In genomic region chr2:61635099-61635498, GRCm38 (mm10) we compare ENCODE assay signal across 25 mouse cellular contexts.
"Had no signal": no experiment of that assay in that cellular context is flagged by ENCODE, and none has a peak within 500 bp of the region (broad histone marks: within the 10 kb centered on the region; RNA-seq: fewer than 3 reads in every experiment).

No protein-coding gene starts in this region.

- H3K4me3 ChIP-seq: embryonic facial prominence, embryonic 10.5 days; embryonic facial prominence, embryonic 12.5 days; embryonic facial prominence, embryonic 13.5 days; embryonic facial prominence, embryonic 15.5 days; erythroblast, embryonic 14.5 days; forebrain, embryonic 10.5 days; forebrain, embryonic 12.5 days; forebrain, embryonic 13.5 days; forebrain, embryonic 15.5 days; gastrocnemius, adult 2 months; heart, adult 2 months; heart, embryonic 10.5 days had no signal

- H3K9ac ChIP-seq: embryonic facial prominence, embryonic 12.5 days; embryonic facial prominence, embryonic 13.5 days; embryonic facial prominence, embryonic 15.5 days; forebrain, embryonic 12.5 days; forebrain, embryonic 13.5 days; forebrain, embryonic 15.5 days; forebrain, postnatal 0 days had no signal

- H3K4me2 ChIP-seq: embryonic facial prominence, embryonic 12.5 days; embryonic facial prominence, embryonic 13.5 days; embryonic facial prominence, embryonic 15.5 days; forebrain, embryonic 12.5 days; forebrain, embryonic 13.5 days; forebrain, embryonic 15.5 days; heart, embryonic 11.5 days had no signal

- DNase-seq: cerebellum, postnatal 14 days; cerebellum, postnatal 25 days; cerebellum, postnatal 36 days; embryo, embryonic 11 days; forebrain, postnatal 0 days; gastrocnemius, adult 2 months; gastrocnemius, postnatal 10 days; gastrocnemius, postnatal 14 days; gastrocnemius, postnatal 25 days; gastrocnemius, postnatal 36 days; heart, adult 18-20 months; heart, adult 2 months had no signal

- H3K27me3 ChIP-seq: embryonic facial prominence, embryonic 12.5 days; embryonic facial prominence, embryonic 13.5 days; embryonic facial prominence, embryonic 15.5 days; forebrain, embryonic 12.5 days; forebrain, embryonic 13.5 days; forebrain, embryonic 15.5 days had no signal

- H3K9me3 ChIP-seq: embryonic facial prominence, embryonic 10.5 days; embryonic facial prominence, embryonic 12.5 days; embryonic facial prominence, embryonic 13.5 days; embryonic facial prominence, embryonic 15.5 days; forebrain, embryonic 10.5 days; forebrain, embryonic 12.5 days; forebrain, embryonic 13.5 days; forebrain, embryonic 15.5 days; heart, embryonic 10.5 days had no signal

- H3K36me3 ChIP-seq: embryonic facial prominence, embryonic 12.5 days; forebrain, embryonic 12.5 days; forebrain, embryonic 15.5 days; heart, embryonic 10.5 days had no signal

- H3K4me1 ChIP-seq: embryonic facial prominence, embryonic 10.5 days; embryonic facial prominence, embryonic 12.5 days; embryonic facial prominence, embryonic 13.5 days; embryonic facial prominence, embryonic 15.5 days; forebrain, embryonic 10.5 days; forebrain, embryonic 12.5 days; forebrain, embryonic 13.5 days; forebrain, embryonic 15.5 days; heart, embryonic 10.5 days had no signal

- H3K27ac ChIP-seq: embryonic facial prominence, embryonic 10.5 days; embryonic facial prominence, embryonic 12.5 days; embryonic facial prominence, embryonic 13.5 days; embryonic facial prominence, embryonic 15.5 days; forebrain, embryonic 10.5 days; forebrain, embryonic 12.5 days; forebrain, embryonic 13.5 days; forebrain, embryonic 15.5 days; gastrocnemius, adult 2 months; heart, adult 2 months; heart, embryonic 10.5 days had no signal

- ATAC-seq: forebrain, embryonic 13.5 days; forebrain, embryonic 14.5 days; forebrain, embryonic 15.5 days; forebrain, embryonic 16.5 days; forebrain, postnatal 0 days had no signal
